Mouse (Mus musculus) adrenal gland (tissue): ENCODE measurements around the gene Asic4.

ENCODE experiments used
- intact Hi-C: fragments of 180-260 bp; cut with DNase I; formaldehyde crosslinking; loops from one replicate; pipeline ENCODE4 v1.15.1; 2025

Asic4 gene

GRCm38 (mm10) chr1:75443247-75444024, 6.8 kb upstream of the Asic4 start:
- intact Hi-C loops = no loop called here

GRCm38 (mm10) chr1:75444208-75444607, 6.0 kb upstream of the Asic4 start:
- intact Hi-C loops = no loop called here

DNA sequence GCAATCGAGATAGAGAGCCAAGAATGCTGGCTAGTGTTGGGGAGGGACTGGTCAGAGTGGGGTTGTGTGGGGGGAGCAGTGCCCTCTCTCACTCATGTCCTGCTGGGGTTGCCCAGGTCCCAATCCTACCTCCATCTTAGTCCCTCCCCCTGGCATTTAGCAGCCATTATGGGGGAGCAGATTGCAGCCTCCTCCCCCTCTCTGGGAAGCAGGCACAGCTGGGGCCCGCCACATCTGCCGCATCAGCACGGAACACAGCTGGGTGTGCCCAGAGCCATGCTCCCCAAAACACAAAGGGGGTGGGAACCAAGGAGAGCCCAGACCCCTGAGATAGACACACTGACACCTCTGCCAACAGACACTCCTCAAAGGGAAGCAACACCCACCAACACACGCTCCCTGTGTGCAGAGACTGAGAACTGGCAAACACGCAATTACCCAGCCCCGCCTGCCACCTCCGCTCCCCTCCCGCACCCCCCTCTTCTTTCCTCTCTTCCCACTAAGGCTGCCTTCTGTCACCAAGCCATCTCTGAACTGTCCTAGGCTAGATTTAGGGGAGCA, 5.0 kb upstream of the Asic4 start:
- intact Hi-C loops = loop anchor here (5.0 kb wide), 1 partner anchor 103 kb away; no protein-coding TSS in a partner anchor

- intact Hi-C loops = loop anchor here (2.0 to 5.0 kb wide), 2 partner anchors 21 to 104 kb away; no protein-coding TSS in a partner anchor
Measured at GRCm38 (mm10) chr1:75445751-75446611, 4.3 kb upstream of the Asic4 start.

DNA sequence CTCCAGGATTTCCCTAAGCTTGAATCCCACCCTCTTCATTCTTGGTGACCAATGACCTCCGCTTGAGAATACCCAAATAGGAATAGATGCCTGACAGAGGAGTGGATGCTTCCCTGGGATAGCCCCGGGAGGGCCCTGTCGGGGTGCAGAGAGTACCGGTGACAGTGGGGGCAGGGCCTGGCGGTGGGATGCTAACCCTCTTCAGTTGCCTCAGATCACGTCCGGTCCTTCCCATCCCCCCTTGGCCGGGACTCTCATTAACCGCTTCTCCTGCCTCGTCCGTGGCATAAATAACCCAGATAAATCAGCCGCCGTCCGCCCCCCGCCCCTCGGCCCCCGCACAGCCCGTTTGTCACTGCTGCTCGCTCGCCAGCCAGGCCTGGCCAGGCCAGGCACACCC, 3.6 kb upstream of the Asic4 start:
- intact Hi-C loops = loop anchor here (2.0 to 5.0 kb wide), 2 partner anchors 20 to 104 kb away; no protein-coding TSS in a partner anchor

- intact Hi-C loops = loop anchor here (2.0 to 5.0 kb wide), 2 partner anchors 19 to 105 kb away; no protein-coding TSS in a partner anchor
Measured at GRCm38 (mm10) chr1:75447265-75448051, 2.8 kb upstream of the Asic4 start.

DNA sequence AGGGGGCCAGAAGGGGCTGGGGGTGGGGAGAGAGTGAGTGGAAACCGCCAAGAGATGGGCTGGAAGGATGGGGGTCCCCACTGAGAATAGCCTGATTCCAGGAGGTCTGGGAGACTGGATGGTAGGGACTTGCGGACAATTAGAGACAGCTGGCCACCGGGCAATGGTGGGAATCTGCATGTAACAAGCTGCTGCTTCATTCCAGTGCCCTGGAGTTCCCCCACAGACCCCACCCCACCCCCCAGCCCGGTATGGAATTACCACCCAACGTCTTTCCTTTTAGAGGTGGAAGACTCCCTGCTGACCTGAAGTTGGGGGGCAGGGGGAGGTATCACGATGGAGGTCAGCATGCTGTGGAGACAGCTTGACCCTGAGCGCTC, 2.2 kb upstream of the Asic4 start:
- intact Hi-C loops = loop anchor here (5.0 kb wide), 1 partner anchor 106 kb away; no protein-coding TSS in a partner anchor

DNA sequence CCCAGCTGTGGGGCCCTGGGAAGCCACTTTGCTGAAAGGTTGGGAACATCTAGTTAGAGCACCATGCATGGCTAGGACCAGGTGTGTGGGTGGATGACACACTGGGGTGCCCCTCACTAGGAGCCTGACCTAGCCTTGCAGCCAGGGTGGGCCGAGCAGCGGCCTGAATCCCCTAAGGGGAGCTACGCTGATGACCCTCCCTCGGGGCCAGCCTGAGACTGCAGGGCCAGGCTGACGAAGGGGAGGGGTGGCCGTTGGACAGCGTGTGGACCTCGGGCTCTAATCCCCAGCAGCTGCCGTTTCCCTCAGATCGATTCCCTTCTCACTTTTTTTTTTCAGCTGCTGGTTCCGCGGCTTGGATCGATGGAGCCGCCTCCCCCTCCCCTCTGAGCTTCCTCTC, 1.3 kb upstream of the Asic4 start:
- intact Hi-C loops = loop anchor here (5.0 kb wide), 1 partner anchor 107 kb away; no protein-coding TSS in a partner anchor

GRCm38 (mm10) chr1:75449377-75450135, 680 bp upstream of the Asic4 start:
- intact Hi-C loops = loop anchor here (5.0 kb wide), 1 partner anchor 107 kb away; no protein-coding TSS in a partner anchor

DNA sequence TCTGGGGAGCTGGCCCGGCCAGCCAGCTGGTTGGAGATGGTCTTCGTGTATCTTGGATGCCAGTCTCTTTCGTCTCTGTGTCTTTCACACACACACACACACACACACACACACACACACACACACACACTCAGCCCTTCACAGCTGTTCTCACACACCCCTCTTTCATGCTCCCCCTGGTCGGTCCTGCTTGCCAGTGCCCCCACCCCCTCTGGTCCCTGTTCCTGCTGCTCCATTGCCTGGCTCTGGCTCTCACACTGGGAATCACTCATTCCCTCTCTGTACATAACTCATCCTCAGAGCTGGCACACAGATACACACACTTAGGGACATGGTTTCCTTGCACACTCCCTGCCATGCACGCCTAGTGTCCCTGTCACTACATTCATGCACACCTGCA, 1.7 kb downstream of the Asic4 start:
- intact Hi-C loops = no loop called here

- intact Hi-C loops = no loop called here
Measured at GRCm38 (mm10) chr1:75455433-75455832, 5.2 kb downstream of the Asic4 start.

- intact Hi-C loops = no loop called here
Measured at GRCm38 (mm10) chr1:75455948-75456347, 5.7 kb downstream of the Asic4 start.

DNA sequence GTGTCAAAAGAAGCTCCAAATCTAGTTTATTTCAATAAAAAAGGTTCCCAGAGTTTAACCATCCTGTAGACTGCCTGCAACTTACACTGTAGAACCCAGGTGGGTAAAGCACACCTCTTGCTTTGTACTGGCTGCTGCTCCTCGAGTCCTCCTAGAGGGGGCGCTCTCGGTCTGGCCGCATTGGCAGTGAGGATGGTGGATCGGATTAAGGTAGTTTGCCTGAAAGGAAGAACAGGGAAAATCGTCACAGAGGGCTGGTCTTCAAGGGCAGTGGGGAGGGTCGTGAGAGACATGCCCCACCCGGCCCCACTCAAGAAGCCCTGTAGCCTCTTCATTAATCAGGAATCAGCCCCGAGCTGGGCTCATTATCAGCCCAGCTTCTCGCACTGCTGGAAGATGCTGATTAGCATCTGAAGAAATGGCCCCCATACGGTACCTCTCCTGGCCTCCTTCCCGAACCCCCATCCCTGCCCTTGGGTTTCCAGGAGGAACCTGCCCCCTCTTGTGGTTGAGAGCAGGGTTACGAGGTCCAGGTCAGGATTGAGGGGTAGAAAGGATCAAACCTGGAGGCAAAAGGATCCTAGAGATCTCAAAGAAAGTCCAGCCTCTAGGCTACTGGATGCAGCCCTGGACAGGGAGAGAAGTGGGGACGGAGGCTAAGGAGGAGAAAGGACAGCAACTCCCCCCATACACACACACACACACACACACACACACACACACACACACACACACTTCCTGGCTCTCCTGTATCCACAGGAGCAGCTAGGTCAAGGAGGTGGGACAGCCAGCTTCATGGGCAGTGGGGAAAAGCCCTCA, 6.7 kb downstream of the Asic4 start:
- intact Hi-C loops = no loop called here

DNA sequence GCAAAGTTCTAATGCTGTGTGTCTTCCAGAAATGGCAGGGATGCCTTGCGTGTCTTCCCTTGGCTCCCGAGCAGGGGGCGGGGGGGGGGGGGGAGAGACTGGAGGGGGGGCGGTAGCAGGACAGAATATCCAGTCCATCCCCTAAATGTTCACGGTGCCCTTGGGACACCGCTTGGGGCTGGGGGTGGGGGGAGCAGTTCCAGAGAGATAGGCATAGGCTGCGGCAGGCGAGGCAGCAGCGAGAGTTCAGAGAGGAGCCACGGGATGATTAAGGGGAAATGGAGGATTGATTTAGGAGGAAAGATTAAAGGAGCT, 7.4 kb downstream of the Asic4 start:
- intact Hi-C loops = no loop called here

GRCm38 (mm10) chr1:75458025-75458788, 8.0 kb downstream of the Asic4 start:
- intact Hi-C loops = no loop called here

- intact Hi-C loops = no loop called here
Measured at GRCm38 (mm10) chr1:75458789-75459684, 8.8 kb downstream of the Asic4 start.

- intact Hi-C loops = no loop called here
Measured at GRCm38 (mm10) chr1:75460297-75460696, 10.1 kb downstream of the Asic4 start.

GRCm38 (mm10) chr1:75462636-75463035, 12.4 kb downstream of the Asic4 start:
- intact Hi-C loops = no loop called here
